ENCODE assay signal across 8 mouse cellular contexts in genomic region chr1:165388716-165389115, GRCm38 (mm10).
A peak's percentile ranks its signal among the peaks of the same experiment; 100 is the strongest.
DNase-seq lines count a peak whose midpoint lies in the region; ATAC-seq lines count a peak whose summit lies in the region.

No protein-coding gene starts in this region.

- intact Hi-C loops in gastrocnemius, postnatal 14 days (cut with DNase I; ENCODE audit: low total_unique reads): loop anchor here (10.0 kb wide), 1 partner anchor 116 kb away; no protein-coding TSS in a partner anchor

- H3K9ac ChIP-seq in kidney, embryonic 16.5 days (replicated peaks; ENCODE audit: low read length): no peak overlapping the region
- no peak overlapping the region for H3K9ac ChIP-seq in forebrain, embryonic 15.5 days (replicated peaks)
- no peak overlapping the region for H3K9ac ChIP-seq in midbrain, embryonic 11.5 days (ENCODE audit: low read length)

- no peaks in the 10 kb centered on the region for H3K4me1 ChIP-seq in kidney, embryonic 16.5 days (ENCODE audit: insufficient read depth, low read length)
- H3K4me1 ChIP-seq in forebrain, embryonic 15.5 days: no peaks in the 10 kb centered on the region
- H3K4me1 ChIP-seq in midbrain, embryonic 11.5 days (ENCODE audit: control insufficient read depth, insufficient read depth, low read length): no peaks in the 10 kb centered on the region

- H3K27ac ChIP-seq in kidney, embryonic 16.5 days (ENCODE audit: low read length): no peak overlapping the region
- no peak overlapping the region for H3K27ac ChIP-seq in forebrain, embryonic 15.5 days (replicated peaks)
- no peak overlapping the region for H3K27ac ChIP-seq in midbrain, embryonic 11.5 days (ENCODE audit: low read depth, low read length)

- no peaks in the 10 kb centered on the region for H3K9me3 ChIP-seq in kidney, embryonic 16.5 days (ENCODE audit: low read length)
- no peaks in the 10 kb centered on the region for H3K9me3 ChIP-seq in forebrain, embryonic 15.5 days
- H3K9me3 ChIP-seq in midbrain, embryonic 11.5 days (ENCODE audit: control insufficient read depth, low read length): no peaks in the 10 kb centered on the region

- no peak overlapping the region for H3K4me2 ChIP-seq in kidney, embryonic 16.5 days (replicated peaks; ENCODE audit: low read depth, low read length)
- H3K4me2 ChIP-seq in forebrain, embryonic 15.5 days (replicated peaks): no peak overlapping the region
- no peak overlapping the region for H3K4me2 ChIP-seq in midbrain, embryonic 11.5 days

- 55% methylated on average over 5 of the region's 5 CpGs for WGBS in kidney, embryonic 16.5 days
- 80% methylated on average over 5 of the region's 5 CpGs for WGBS in forebrain, embryonic 15.5 days
- WGBS in midbrain, embryonic 11.5 days: 83% methylated on average over 5 of the region's 5 CpGs

- H3K36me3 ChIP-seq in kidney, embryonic 16.5 days (ENCODE audit: insufficient read depth, low read length): no peaks in the 10 kb centered on the region
- H3K36me3 ChIP-seq in forebrain, embryonic 15.5 days: peaks cover 7% of the 10 kb centered on the region
- no peaks in the 10 kb centered on the region for H3K36me3 ChIP-seq in midbrain, embryonic 11.5 days (ENCODE audit: control insufficient read depth, insufficient read depth, low read length)

- ATAC-seq in kidney, embryonic 16.5 days (ENCODE audit: low FRiP score, low TSS enrichment): peak; percentile 35; the same call in 1 of the 2 replicates
- no peak for ATAC-seq in forebrain, embryonic 15.5 days (replicated peaks)
- ATAC-seq in midbrain, embryonic 11.5 days (ENCODE audit: low FRiP score): no peak

- peak; percentile 15 for DNase-seq in gastrocnemius, postnatal 14 days
- DNase-seq in gastrocnemius, postnatal 10 days: no peak
- DNase-seq in 416B (ENCODE audit: low read depth): peak; percentile 60
- DNase-seq in adrenal gland, postnatal 10 days: peak; percentile 46
- peak; percentile 21 for DNase-seq in retina, embryonic 14.5 days (ENCODE audit: low spot score)
- DNase-seq in midbrain, embryonic 11.5 days (ENCODE audit: low spot score, missing footprints): no peak

- H3K27me3 ChIP-seq in kidney, embryonic 16.5 days (ENCODE audit: insufficient read depth, low read length): no peaks in the 10 kb centered on the region
- H3K27me3 ChIP-seq in forebrain, embryonic 15.5 days: no peaks in the 10 kb centered on the region
- no peaks in the 10 kb centered on the region for H3K27me3 ChIP-seq in midbrain, embryonic 11.5 days (ENCODE audit: control insufficient read depth, insufficient read depth, low read length)

- no peak overlapping the region for H3K4me3 ChIP-seq in kidney, embryonic 16.5 days (ENCODE audit: low read length)
- no peak overlapping the region for H3K4me3 ChIP-seq in forebrain, embryonic 15.5 days
- no peak overlapping the region for H3K4me3 ChIP-seq in midbrain, embryonic 11.5 days (ENCODE audit: low read depth, low read length)

Comparison
In these comparisons a context has a peak if more than half of its experiments do, and no peak if none do; other contexts are left out.
1. DNase-seq: peak in gastrocnemius, postnatal 14 days (single experiment), 416B (single experiment), adrenal gland, postnatal 10 days (single experiment) and retina, embryonic 14.5 days (single experiment); none in gastrocnemius, postnatal 10 days (single experiment) and midbrain, embryonic 11.5 days (single experiment).